Mouse (Mus musculus): ENCODE data around the gene Ap3d1. TPM values are rescaled to one million over a fixed set of nuclear protein-coding genes. Genes with fewer than 3 reads are reported as not detected.

The Ap3d1 gene
- polyA plus RNA-seq, 1 experiment from 2014 or later: 54.2 TPM

DNA sequence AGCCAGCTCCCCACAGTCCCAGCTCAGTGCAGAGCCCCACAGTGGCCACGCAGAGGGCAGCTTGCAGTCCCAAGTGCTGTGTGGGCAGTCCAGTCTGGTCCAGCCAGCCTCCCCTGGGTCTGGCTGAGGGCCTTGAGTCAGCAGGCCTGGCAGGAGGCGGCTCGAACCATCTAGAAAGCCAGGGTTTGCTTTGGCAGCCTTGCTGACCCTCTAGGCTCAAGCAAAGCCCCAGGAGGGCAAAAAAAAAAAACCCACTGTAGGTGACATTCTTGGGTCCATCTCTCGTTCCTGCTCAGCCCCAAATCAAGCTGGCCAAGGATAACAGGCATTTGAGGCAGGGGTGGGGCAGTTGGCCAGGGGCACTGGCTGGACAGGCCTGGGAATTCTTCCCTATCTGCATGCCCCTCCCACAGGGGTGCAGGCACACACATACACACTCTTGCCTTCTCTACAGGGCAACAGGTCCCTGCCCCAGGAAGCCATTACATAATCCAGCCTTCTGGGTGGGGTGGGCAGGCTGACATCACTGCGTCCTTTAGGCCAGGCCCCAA, 67.8 kb downstream of the Ap3d1 start:
- peak overlapping the region; percentile 39 for H3K27ac ChIP-seq

DNA sequence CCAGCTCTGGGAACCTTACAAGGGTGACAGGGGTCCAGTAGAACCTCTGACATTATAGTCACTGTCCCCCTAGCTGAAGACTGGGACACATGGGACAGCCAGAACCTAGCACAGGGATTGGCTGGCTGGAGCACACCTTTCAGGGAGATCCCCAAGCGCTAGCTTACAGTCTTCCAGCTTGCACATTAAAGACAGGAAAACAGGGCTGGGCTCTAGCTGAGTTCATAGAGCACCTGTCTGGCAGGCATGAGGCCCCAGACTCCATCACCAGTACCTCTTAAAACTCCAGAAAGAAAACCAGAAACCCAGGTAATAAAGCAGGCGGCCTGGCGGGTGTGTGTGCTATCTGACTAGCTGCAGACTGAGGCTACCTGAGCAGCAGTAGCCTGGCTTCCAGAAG, 68.4 kb downstream of the Ap3d1 start:
- 80% methylated on average over 3 of the region's 3 CpGs for WGBS
- no peak for TF ChIP-seq CTCF (IDR thresholded peaks at IDR 0.05; ENCODE audit: low read depth)
- Histone ChIP-seq H3K9ac (ENCODE audit: low read depth, low read length) (peak overlapping the region; percentile 98), H3K4me3 (replicated peaks; ENCODE audit: low read depth, low read length) (peak overlapping the region; percentile 98; the same call in 1 of the 2 replicates), H3K36me3 (ENCODE audit: insufficient read depth, low read length) (peaks cover 40% of the 10 kb centered on the region), H3K4me2 (ENCODE audit: low read length) (peak overlapping the region; percentile 90), H3K27ac (peak overlapping the region; percentile 39), H3K27me3 (ENCODE audit: insufficient read depth, low read length) (no peaks in the 10 kb centered on the region), H3K9me3 (replicated peaks; ENCODE audit: low read length) (no peaks in the 10 kb centered on the region), H3K4me1 (replicated peaks; ENCODE audit: insufficient read depth, low read length) (peaks cover 48% of the 10 kb centered on the region)
- ATAC-seq (replicated peaks; ENCODE audit: low FRiP score, low read depth) (no peak), DNase-seq (ENCODE audit: low spot score) (no peak)

More for the DNA sequence above, 67.8 kb downstream of the Ap3d1 start:
- DNase-seq (ENCODE audit: low spot score) (no peak), ATAC-seq (replicated peaks; ENCODE audit: low FRiP score, low read depth) (no peak)
- 30% methylated on average over 5 of the region's 5 CpGs for WGBS
- Histone ChIP-seq H3K4me2 (ENCODE audit: low read length) (peak overlapping the region; percentile 90), H3K9ac (ENCODE audit: low read depth, low read length) (peak overlapping the region; percentile 98), H3K27me3 (ENCODE audit: insufficient read depth, low read length) (no peaks in the 10 kb centered on the region), H3K36me3 (ENCODE audit: insufficient read depth, low read length) (peaks cover 35% of the 10 kb centered on the region), H3K9me3 (replicated peaks; ENCODE audit: low read length) (no peaks in the 10 kb centered on the region), H3K4me1 (replicated peaks; ENCODE audit: insufficient read depth, low read length) (peaks cover 54% of the 10 kb centered on the region), H3K4me3 (replicated peaks; ENCODE audit: low read depth, low read length) (peak overlapping the region; percentile 98)
- no peak for TF ChIP-seq CTCF (IDR thresholded peaks at IDR 0.05; ENCODE audit: low read depth)

DNA sequence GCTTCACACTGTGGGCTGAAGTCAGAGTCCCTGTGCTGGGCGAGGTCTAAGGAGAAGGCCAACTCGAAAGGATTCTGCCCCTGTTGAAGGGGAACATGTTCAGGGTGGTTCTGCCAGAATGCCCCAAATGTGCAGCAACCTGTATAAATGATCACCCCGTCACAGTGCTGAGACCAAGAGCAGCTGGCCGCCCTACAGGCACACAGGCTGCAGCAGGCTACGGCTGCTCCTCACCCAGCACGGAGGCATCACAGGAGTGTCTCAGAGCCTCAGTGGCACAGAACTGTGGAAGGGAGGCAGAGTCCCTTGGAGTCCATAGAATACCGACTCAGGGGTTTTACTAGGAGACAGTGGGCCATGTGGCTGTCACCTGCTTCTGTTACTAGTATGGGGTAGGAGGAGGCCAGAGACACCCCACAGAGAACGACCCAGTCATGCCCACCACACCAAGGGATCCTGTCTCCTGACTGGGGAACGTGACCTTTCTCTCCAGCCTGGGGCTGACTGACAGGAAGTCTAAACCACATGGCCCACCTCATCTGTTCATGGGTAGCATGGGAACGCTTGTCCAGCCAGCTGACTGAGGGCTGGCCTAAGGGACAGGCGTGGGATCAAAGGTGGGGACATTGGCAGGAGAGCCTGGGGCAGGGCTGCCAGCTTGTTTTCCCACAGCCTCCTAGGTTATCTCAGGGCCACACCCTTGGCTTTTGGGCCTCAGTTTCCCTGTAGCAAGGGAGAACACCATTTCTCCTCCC, 70.0 kb downstream of the Ap3d1 start:
- Histone ChIP-seq H3K4me2 (ENCODE audit: low read length) (no peak overlapping the region), H3K4me1 (replicated peaks; ENCODE audit: insufficient read depth, low read length) (peaks cover 33% of the 10 kb centered on the region), H3K9me3 (replicated peaks; ENCODE audit: low read length) (no peaks in the 10 kb centered on the region), H3K27ac (no peak overlapping the region), H3K4me3 (replicated peaks; ENCODE audit: low read depth, low read length) (no peak overlapping the region), H3K9ac (ENCODE audit: low read depth, low read length) (no peak overlapping the region), H3K36me3 (ENCODE audit: insufficient read depth, low read length) (peaks cover 52% of the 10 kb centered on the region), H3K27me3 (ENCODE audit: insufficient read depth, low read length) (no peaks in the 10 kb centered on the region)
- ATAC-seq (replicated peaks; ENCODE audit: low FRiP score, low read depth): no peak
- no peak for TF ChIP-seq CTCF (IDR thresholded peaks at IDR 0.05; ENCODE audit: low read depth)
- WGBS: 77% methylated on average over 11 of the region's 11 CpGs
- no peak for DNase-seq (ENCODE audit: low spot score)

DNA sequence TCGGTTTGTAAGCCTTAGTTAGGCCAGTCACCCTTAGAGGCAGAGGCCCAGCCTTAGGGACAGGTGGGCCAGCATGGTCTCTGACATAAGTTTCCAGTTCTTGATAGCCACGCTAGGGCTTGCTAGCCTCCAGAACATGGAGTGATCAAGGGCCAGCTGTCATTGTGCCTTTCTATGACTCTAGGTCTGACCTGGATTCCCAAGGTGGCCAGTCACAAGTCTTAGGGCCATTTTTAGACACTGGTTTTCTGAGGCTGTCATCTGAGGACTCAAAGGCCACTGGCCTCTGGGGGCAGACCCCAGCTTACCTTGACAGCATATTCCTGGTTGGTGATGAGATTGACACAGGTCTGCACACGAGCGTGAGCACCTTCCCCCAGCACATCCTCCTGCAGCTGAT, 70.8 kb downstream of the Ap3d1 start:
- 80% methylated on average over 4 of the region's 4 CpGs for WGBS
- no peak for ATAC-seq (replicated peaks; ENCODE audit: low FRiP score, low read depth)

DNA sequence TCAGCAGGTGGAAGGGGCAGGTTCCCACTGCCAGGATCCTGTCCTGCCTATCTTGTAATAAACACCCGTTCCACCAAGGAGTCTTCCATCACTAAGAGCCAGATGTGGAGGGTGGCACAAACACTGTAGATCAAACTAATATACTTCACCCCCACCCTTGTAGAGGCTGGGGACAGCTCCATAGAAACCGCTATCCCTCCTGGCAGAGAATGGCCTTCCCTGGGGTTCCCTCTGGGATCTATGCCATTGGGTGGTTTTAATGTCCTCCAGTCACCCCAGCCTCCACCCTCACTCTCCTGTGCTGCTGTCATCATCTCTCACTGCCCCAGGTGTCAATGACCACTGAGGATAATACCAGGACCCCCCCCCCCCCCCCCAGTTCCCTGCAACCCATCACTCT, 71.5 kb downstream of the Ap3d1 start:
- no peaks in the 10 kb centered on the region for H3K27me3 ChIP-seq (ENCODE audit: insufficient read depth, low read length)
- H3K4me2 ChIP-seq (ENCODE audit: low read length): no peak overlapping the region
- no peak for ATAC-seq (replicated peaks; ENCODE audit: low FRiP score, low read depth)
- no peak overlapping the region for H3K27ac ChIP-seq
- peaks cover 62% of the 10 kb centered on the region for H3K36me3 ChIP-seq (ENCODE audit: insufficient read depth, low read length)
- no peak overlapping the region for H3K9ac ChIP-seq (ENCODE audit: low read depth, low read length)
- peaks cover 41% of the 10 kb centered on the region for H3K4me1 ChIP-seq (replicated peaks; ENCODE audit: insufficient read depth, low read length)
- 81% methylated on average over 2 of the region's 2 CpGs for WGBS
- no peaks in the 10 kb centered on the region for H3K9me3 ChIP-seq (replicated peaks; ENCODE audit: low read length)
- no peak overlapping the region for H3K4me3 ChIP-seq (replicated peaks; ENCODE audit: low read depth, low read length)
- no peak for TF ChIP-seq CTCF (IDR thresholded peaks at IDR 0.05; ENCODE audit: low read depth)
- DNase-seq (ENCODE audit: low spot score): no peak

More for the DNA sequence above, 70.8 kb downstream of the Ap3d1 start:
- Histone ChIP-seq H3K36me3 (ENCODE audit: insufficient read depth, low read length) (peaks cover 60% of the 10 kb centered on the region), H3K4me2 (ENCODE audit: low read length) (no peak overlapping the region), H3K4me3 (replicated peaks; ENCODE audit: low read depth, low read length) (no peak overlapping the region), H3K9ac (ENCODE audit: low read depth, low read length) (no peak overlapping the region), H3K27ac (no peak overlapping the region), H3K9me3 (replicated peaks; ENCODE audit: low read length) (no peaks in the 10 kb centered on the region), H3K4me1 (replicated peaks; ENCODE audit: insufficient read depth, low read length) (peaks cover 34% of the 10 kb centered on the region), H3K27me3 (ENCODE audit: insufficient read depth, low read length) (no peaks in the 10 kb centered on the region)
- no peak for TF ChIP-seq CTCF (IDR thresholded peaks at IDR 0.05; ENCODE audit: low read depth)
- DNase-seq (ENCODE audit: low spot score): no peak

DNA sequence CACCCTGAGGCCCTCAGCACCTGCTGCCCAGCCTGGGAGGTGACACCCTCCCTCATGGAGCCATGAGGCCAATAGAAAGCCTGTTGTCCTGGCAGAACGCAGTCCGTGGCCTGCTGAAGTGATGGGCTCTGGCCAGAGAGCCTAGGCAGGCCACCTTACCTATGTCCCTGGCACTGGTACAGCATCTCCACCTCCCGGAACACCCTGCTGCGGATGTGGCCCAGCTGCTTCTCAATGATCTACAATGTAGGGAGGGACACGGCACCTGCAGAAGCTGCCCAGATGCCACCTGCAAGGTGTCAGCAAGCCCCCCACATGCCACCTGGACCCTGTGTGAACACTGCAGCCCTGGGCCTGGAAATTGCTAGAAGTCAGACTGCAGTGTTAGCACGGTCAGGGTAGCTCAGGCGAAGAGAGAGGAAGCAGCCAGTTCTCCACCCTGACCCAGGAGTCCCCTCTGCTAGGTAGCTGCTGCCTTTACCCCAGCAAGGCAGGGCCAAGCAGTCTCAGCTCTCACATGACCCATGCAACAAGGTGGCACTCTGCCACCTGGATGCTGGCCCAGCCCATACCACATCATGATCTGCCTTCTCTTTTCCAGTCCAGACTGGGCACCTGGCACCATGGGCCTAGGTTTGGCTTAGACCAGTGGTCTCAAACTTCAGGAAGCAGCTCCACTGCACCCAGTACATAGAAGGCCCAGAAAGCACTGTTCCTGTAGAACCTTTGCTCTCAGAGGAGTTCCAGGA, 72.2 kb downstream of the Ap3d1 start:
- no peak for ATAC-seq (replicated peaks; ENCODE audit: low FRiP score, low read depth)
- 84% methylated on average over 7 of the region's 7 CpGs for WGBS

More for the DNA sequence above, 72.2 kb downstream of the Ap3d1 start:
- DNase-seq (ENCODE audit: low spot score): no peak
- H3K4me2 ChIP-seq (ENCODE audit: low read length): no peak overlapping the region
- H3K9me3 ChIP-seq (replicated peaks; ENCODE audit: low read length): no peaks in the 10 kb centered on the region
- no peak overlapping the region for H3K4me3 ChIP-seq (replicated peaks; ENCODE audit: low read depth, low read length)
- H3K27me3 ChIP-seq (ENCODE audit: insufficient read depth, low read length): no peaks in the 10 kb centered on the region
- TF ChIP-seq CTCF (IDR thresholded peaks at IDR 0.05; ENCODE audit: low read depth): no peak
- H3K9ac ChIP-seq (ENCODE audit: low read depth, low read length): no peak overlapping the region
- peaks cover 62% of the 10 kb centered on the region for H3K36me3 ChIP-seq (ENCODE audit: insufficient read depth, low read length)
- peaks cover 46% of the 10 kb centered on the region for H3K4me1 ChIP-seq (replicated peaks; ENCODE audit: insufficient read depth, low read length)
- H3K27ac ChIP-seq: no peak overlapping the region

All from kidney, postnatal 0 days (tissue).